Mouse (Mus musculus): Measurements from ENCODE around the gene Tnfrsf21. TPM values are rescaled to one million over a fixed set of nuclear protein-coding genes. Genes with fewer than 3 reads are reported as not detected.

Gene Tnfrsf21
- polyA plus RNA-seq, 1 experiment = 65.3 TPM

DNA sequence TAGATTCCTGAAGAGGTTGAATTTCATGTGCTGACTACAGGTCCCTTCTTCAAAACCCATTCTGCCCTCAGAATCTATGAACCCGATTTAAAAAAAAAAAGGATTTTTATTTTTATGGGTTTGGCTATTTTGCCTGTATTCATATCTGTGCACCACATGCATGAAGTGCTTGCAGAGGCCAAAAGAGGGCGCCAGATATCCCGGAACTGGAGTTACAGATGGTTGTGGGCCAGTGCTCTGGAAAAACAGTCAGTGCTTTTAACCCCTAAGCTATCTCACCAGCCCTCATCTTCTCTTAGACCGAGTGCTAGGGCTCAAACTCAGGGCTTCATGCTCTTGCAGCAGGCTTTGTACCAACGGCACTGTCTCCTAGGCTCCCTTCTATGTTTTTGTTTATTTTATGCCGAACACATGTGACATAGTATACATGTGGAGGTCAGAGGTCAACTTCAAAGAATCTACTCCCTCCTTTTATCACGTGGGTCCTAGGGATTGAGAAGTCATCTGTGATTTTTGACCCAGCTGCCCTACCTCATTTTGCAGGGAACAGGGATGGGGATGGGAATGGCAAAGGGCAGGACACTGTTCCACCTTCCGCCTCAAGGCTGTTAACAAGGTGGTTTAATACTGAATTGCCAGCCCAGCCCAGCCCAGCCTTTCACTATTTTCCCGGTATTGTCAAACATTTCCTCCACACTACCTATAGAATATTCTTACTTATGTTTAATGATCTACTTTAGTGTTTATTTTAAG is 30.3 kb upstream of the Tnfrsf21 start:
- DNase-seq = no peak
- H3K4me1 ChIP-seq (ENCODE audit: control insufficient read depth, insufficient read depth, low read length) = no peaks in the 10 kb centered on the region
- no peak overlapping the region for H3K4me3 ChIP-seq (replicated peaks; ENCODE audit: insufficient read depth, low read depth, low read length)
- TF ChIP-seq CTCF (IDR thresholded peaks at IDR 0.05; ENCODE audit: borderline replicate concordance, insufficient read depth, low read depth, low read length) = no peak
- no peak for TF ChIP-seq POLR2A (IDR thresholded peaks at IDR 0.05; ENCODE audit: borderline replicate concordance, insufficient read depth, low read length)
- H3K27ac ChIP-seq (ENCODE audit: insufficient read depth, low read length) = no peak overlapping the region
- H3K27me3 ChIP-seq (ENCODE audit: control insufficient read depth, insufficient read depth, low read length) = no peaks in the 10 kb centered on the region
- WGBS = 61% methylated on average over 9 of the region's 9 CpGs

DNA sequence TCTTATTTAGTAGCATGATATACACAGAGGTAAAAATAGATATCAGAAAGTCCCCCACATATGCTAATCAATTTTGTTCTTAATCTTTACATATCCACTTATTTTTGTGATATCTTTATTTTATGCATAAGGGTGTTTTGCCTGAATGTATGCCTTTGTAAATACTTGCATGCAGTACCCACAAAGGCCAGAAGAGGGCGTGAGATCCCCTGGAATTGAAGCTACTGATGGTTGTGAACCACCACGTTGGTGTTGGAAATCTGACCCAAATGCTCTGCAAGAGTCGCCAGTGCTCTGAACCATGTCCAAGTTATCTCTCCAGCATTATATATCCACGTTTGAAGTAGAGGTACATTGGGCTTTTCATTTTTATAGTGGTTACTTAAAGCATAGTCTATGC is 28.7 kb upstream of the Tnfrsf21 start:
- DNase-seq = no peak
- Histone ChIP-seq H3K4me1 (ENCODE audit: control insufficient read depth, insufficient read depth, low read length) (no peaks in the 10 kb centered on the region), H3K4me3 (replicated peaks; ENCODE audit: insufficient read depth, low read depth, low read length) (no peak overlapping the region), H3K27ac (ENCODE audit: insufficient read depth, low read length) (no peak overlapping the region), H3K27me3 (ENCODE audit: control insufficient read depth, insufficient read depth, low read length) (no peaks in the 10 kb centered on the region)
- WGBS = 22% methylated on average over 4 of the region's 4 CpGs
- TF ChIP-seq POLR2A (IDR thresholded peaks at IDR 0.05; ENCODE audit: borderline replicate concordance, insufficient read depth, low read length) (no peak), CTCF (IDR thresholded peaks at IDR 0.05; ENCODE audit: borderline replicate concordance, insufficient read depth, low read depth, low read length) (no peak; the same call in 1 of the 2 replicates)

DNA sequence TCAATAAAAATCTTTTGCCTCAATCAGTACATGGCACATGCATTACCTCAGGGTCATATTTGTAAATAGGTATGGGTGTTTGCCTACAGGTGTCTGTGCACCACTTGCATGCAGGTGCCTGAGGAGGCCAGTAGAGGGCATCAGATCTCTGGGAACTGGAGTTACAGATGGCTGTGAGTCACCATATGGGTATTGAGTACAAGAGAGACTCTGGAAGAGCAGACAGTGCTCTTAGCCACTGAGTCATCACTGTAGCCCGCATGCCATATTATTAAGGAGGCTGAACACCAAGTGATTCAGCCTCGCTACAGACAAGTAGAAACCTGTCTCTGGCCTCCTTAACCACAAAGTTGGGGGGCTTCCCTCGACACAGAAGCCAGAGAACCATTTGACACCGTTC is 26.4 kb upstream of the Tnfrsf21 start:
- TF ChIP-seq POLR2A (IDR thresholded peaks at IDR 0.05; ENCODE audit: borderline replicate concordance, insufficient read depth, low read length) (no peak), CTCF (IDR thresholded peaks at IDR 0.05; ENCODE audit: borderline replicate concordance, insufficient read depth, low read depth, low read length) (no peak)
- Histone ChIP-seq H3K27me3 (ENCODE audit: control insufficient read depth, insufficient read depth, low read length) (no peaks in the 10 kb centered on the region), H3K4me1 (ENCODE audit: control insufficient read depth, insufficient read depth, low read length) (no peaks in the 10 kb centered on the region), H3K27ac (ENCODE audit: insufficient read depth, low read length) (no peak overlapping the region), H3K4me3 (replicated peaks; ENCODE audit: insufficient read depth, low read depth, low read length) (no peak overlapping the region)
- no peak for DNase-seq
- WGBS = 84% methylated on average over 4 of the region's 4 CpGs

DNA sequence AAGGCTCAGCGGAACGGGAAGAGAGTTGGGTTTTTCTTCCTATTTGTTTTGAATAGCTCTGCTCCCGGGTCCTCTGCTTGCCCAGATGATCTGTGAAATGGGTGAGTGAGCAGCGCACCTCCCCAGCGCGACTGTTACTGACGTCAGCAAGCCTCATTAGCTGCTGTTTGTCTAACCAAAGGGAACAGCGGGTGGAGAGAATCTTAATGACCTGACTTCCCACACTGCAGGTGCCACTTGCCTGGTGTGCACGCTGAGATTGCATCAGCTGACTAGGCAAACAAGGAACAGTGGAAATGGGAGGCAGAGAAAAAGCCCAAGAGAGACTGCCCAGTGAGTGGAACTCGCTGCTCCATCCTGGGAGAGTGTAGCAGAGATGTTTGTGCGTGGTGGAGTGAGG is 25.2 kb upstream of the Tnfrsf21 start:
- TF ChIP-seq POLR2A (IDR thresholded peaks at IDR 0.05; ENCODE audit: borderline replicate concordance, insufficient read depth, low read length) = no peak
- no peak for TF ChIP-seq CTCF (IDR thresholded peaks at IDR 0.05; ENCODE audit: borderline replicate concordance, insufficient read depth, low read depth, low read length)
- no peak overlapping the region for H3K27ac ChIP-seq (ENCODE audit: insufficient read depth, low read length)
- no peak overlapping the region for H3K4me3 ChIP-seq (replicated peaks; ENCODE audit: insufficient read depth, low read depth, low read length)
- WGBS = 56% methylated on average over 11 of the region's 11 CpGs
- no peaks in the 10 kb centered on the region for H3K4me1 ChIP-seq (ENCODE audit: control insufficient read depth, insufficient read depth, low read length)
- no peak for DNase-seq
- H3K27me3 ChIP-seq (ENCODE audit: control insufficient read depth, insufficient read depth, low read length) = no peaks in the 10 kb centered on the region

DNA sequence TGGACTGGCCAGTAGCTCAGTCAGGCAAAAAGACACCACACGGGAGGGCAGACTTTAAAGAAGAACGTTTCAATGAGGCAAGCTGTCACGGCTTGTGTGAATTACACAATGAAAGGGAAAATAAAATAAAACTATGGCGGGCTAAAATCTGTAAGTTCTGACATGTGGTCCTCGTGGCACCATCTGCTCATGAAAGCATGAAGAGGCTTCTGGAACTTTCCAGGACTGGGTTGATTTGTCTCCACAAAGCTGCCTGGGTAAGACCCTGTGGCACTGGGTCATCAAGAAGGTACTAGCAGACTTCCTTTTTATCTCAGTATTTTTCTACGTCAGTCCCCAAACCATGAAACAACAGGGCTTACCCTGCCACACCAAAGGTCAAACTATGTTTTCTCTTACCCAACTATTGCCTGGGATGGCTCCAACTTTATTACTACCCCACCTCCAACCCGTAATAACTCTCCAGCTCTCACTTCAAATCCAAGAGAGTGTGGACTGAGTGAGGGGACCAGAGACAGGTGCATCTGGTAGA is 16.8 kb upstream of the Tnfrsf21 start:
- 63% methylated on average over 7 of the region's 7 CpGs for WGBS
- Histone ChIP-seq H3K27me3 (ENCODE audit: control insufficient read depth, insufficient read depth, low read length) (no peaks in the 10 kb centered on the region), H3K27ac (ENCODE audit: insufficient read depth, low read length) (no peak overlapping the region), H3K4me1 (ENCODE audit: control insufficient read depth, insufficient read depth, low read length) (no peaks in the 10 kb centered on the region), H3K4me3 (replicated peaks; ENCODE audit: insufficient read depth, low read depth, low read length) (no peak overlapping the region)
- TF ChIP-seq CTCF (IDR thresholded peaks at IDR 0.05; ENCODE audit: borderline replicate concordance, insufficient read depth, low read depth, low read length) (no peak), POLR2A (IDR thresholded peaks at IDR 0.05; ENCODE audit: borderline replicate concordance, insufficient read depth, low read length) (no peak)
- no peak for DNase-seq

DNA sequence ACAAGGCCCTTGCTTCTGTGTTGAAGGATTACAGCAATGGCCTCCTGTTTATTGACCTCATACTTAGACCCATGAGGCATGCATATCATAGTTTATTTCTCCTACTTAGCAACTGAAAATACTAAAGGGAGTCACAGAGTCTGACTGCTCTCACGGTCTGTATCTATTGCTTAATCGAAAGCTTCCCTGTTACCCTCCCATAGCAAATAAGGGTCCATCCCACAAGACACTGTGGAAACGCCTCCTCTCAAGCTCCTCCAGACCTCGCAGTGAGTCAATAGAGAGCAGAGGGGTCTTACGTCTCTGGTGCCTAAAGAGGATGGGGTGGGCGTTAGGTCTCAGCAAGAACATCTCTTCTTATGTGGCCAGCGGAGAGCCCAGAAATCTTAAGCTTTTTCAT is 15.8 kb upstream of the Tnfrsf21 start:
- DNase-seq = no peak
- WGBS = 92% methylated on average over 7 of the region's 7 CpGs
- no peak overlapping the region for H3K27ac ChIP-seq (ENCODE audit: insufficient read depth, low read length)
- no peaks in the 10 kb centered on the region for H3K4me1 ChIP-seq (ENCODE audit: control insufficient read depth, insufficient read depth, low read length)
- TF ChIP-seq POLR2A (IDR thresholded peaks at IDR 0.05; ENCODE audit: borderline replicate concordance, insufficient read depth, low read length) (no peak), CTCF (IDR thresholded peaks at IDR 0.05; ENCODE audit: borderline replicate concordance, insufficient read depth, low read depth, low read length) (no peak)
- no peaks in the 10 kb centered on the region for H3K27me3 ChIP-seq (ENCODE audit: control insufficient read depth, insufficient read depth, low read length)
- H3K4me3 ChIP-seq (replicated peaks; ENCODE audit: insufficient read depth, low read depth, low read length) = no peak overlapping the region

DNA sequence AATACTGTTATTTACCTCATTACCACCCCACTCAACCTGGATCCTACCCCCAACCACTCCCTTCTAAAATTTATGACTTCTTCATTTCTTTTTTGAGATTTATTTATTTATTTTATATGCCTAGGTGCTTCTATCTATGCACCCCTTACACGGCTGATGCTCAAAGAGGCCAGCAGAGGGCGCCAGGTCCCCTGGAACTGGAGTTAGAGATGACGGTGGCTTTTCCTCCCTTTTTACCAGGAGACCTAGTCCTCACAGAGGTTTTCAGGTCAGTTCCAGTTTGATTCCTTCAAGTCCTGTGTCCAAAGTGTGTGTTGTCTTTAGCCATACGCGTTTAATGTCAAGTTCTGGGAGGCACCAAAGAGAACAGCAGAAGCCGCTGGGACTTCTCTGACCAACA is 3.6 kb upstream of the Tnfrsf21 start:
- Histone ChIP-seq H3K4me3 (replicated peaks; ENCODE audit: insufficient read depth, low read depth, low read length) (no peak overlapping the region), H3K4me1 (ENCODE audit: control insufficient read depth, insufficient read depth, low read length) (no peaks in the 10 kb centered on the region), H3K27me3 (ENCODE audit: control insufficient read depth, insufficient read depth, low read length) (no peaks in the 10 kb centered on the region), H3K27ac (ENCODE audit: insufficient read depth, low read length) (no peak overlapping the region)
- DNase-seq = peak; percentile 37 to 38
- 22% methylated on average over 6 of the region's 6 CpGs for WGBS
- peak; percentile 56 for TF ChIP-seq CTCF (IDR thresholded peaks at IDR 0.05; ENCODE audit: borderline replicate concordance, insufficient read depth, low read depth, low read length)
- no peak for TF ChIP-seq POLR2A (IDR thresholded peaks at IDR 0.05; ENCODE audit: borderline replicate concordance, insufficient read depth, low read length)
